Mouse (Mus musculus): ENCODE measurements around the gene Gpr25. TPM values are rescaled to one million over a fixed set of nuclear protein-coding genes. Genes with fewer than 3 reads are reported as not detected.

Gpr25 gene
- polyA plus RNA-seq, 1 experiment = not detected

DNA sequence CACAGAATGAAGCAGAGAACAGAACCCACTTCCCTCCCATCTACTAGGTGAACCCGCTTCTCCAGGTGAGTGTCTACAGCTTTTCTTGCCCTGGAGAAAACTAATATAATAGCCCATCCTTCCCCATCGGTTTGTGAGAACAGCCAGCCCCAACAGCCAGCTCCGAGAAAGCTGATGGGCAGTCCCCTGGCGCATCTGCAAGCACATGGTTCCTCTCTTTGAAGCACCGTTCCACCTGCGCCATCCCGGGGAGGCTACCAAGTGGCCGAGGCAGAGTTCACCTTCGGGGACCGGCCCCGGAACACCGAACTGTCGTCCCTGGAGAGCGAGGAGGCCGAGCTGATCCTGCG, 1.2 kb downstream of the Gpr25 start:
- no peak overlapping the region for H3K4me3 ChIP-seq (ENCODE audit: insufficient read depth, low read length)
- no peak overlapping the region for H3K27ac ChIP-seq (ENCODE audit: insufficient read depth, low read length)
- no peaks in the 10 kb centered on the region for H3K4me1 ChIP-seq (ENCODE audit: control insufficient read depth, insufficient read depth, low read length)
- TF ChIP-seq POLR2A (IDR thresholded peaks at IDR 0.05; ENCODE audit: low read depth, low read length) (no peak), CTCF (IDR thresholded peaks at IDR 0.05; ENCODE audit: borderline replicate concordance, insufficient read depth, low read length) (no peak)

DNA sequence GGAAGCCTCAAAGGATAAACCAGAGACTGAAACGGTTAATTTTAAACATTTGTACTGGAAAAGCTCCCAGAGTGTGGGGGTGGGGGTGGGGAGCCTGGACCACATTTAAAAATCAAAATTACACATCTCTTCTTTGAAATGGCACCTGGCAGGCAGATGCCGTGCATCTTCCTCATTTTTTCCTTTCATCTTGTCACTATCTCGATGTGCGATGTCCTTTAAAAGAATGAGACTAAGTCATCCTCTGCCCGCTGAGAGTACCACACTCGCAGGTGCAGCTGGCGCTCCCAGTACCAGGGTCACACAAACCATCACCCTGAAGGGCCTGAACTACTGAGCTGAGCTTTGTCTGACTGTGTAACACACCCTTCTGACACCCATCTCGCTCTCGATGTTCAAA, 2.2 kb downstream of the Gpr25 start:
- Histone ChIP-seq H3K4me3 (ENCODE audit: insufficient read depth, low read length) (no peak overlapping the region), H3K4me1 (ENCODE audit: control insufficient read depth, insufficient read depth, low read length) (no peaks in the 10 kb centered on the region), H3K27ac (ENCODE audit: insufficient read depth, low read length) (no peak overlapping the region)
- TF ChIP-seq CTCF (IDR thresholded peaks at IDR 0.05; ENCODE audit: borderline replicate concordance, insufficient read depth, low read length) (no peak), POLR2A (IDR thresholded peaks at IDR 0.05; ENCODE audit: low read depth, low read length) (no peak)

DNA sequence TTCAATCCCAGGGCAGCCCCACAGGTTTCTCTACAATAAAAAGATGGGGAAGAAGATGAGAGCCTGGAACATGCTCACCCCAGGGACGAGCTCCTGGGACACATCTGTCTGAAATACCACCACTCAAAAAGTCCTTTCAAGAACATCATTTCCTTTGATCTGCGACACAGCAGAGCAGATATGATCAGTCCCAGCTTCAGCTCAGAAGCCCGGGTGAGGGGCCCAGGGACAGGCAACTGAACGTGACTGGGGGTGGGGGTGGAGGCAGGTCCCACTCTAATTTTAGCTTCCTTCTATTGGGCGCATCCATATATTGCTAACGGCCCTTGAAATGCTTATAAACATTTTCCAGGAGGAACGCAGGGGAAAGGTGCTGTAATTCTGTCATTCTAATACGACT, 5.0 kb downstream of the Gpr25 start:
- H3K4me1 ChIP-seq (ENCODE audit: control insufficient read depth, insufficient read depth, low read length) = no peaks in the 10 kb centered on the region

DNA sequence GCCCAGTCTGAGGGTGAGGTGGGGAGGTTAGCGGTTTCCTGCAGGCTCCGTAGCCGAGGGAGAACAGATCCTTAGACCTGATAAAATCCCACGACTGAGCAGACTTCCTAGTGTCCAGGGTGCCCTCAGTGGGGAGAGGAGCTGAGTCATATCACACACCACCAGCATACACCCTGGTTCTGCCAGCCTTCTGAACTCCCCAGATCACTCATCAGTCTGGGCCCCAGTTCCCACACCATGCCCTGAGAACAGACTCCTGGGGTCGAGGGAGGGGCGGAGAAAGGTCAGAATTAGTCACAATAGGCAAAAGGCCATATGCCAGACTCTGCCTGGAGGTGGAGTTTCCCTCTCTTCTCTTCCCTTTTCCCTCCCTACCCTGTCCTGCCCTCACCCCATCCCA, 5.5 kb downstream of the Gpr25 start:
- no peak overlapping the region for H3K27ac ChIP-seq (ENCODE audit: insufficient read depth, low read length)
- TF ChIP-seq CTCF (IDR thresholded peaks at IDR 0.05; ENCODE audit: borderline replicate concordance, insufficient read depth, low read length) = no peak
- no peak for TF ChIP-seq POLR2A (IDR thresholded peaks at IDR 0.05; ENCODE audit: low read depth, low read length)
- H3K4me1 ChIP-seq (ENCODE audit: control insufficient read depth, insufficient read depth, low read length) = no peaks in the 10 kb centered on the region
- H3K4me3 ChIP-seq (ENCODE audit: insufficient read depth, low read length) = no peak overlapping the region

More for the DNA sequence above, 5.0 kb downstream of the Gpr25 start:
- no peak overlapping the region for H3K4me3 ChIP-seq (ENCODE audit: insufficient read depth, low read length)
- no peak overlapping the region for H3K27ac ChIP-seq (ENCODE audit: insufficient read depth, low read length)
- no peak for TF ChIP-seq POLR2A (IDR thresholded peaks at IDR 0.05; ENCODE audit: low read depth, low read length)

DNA sequence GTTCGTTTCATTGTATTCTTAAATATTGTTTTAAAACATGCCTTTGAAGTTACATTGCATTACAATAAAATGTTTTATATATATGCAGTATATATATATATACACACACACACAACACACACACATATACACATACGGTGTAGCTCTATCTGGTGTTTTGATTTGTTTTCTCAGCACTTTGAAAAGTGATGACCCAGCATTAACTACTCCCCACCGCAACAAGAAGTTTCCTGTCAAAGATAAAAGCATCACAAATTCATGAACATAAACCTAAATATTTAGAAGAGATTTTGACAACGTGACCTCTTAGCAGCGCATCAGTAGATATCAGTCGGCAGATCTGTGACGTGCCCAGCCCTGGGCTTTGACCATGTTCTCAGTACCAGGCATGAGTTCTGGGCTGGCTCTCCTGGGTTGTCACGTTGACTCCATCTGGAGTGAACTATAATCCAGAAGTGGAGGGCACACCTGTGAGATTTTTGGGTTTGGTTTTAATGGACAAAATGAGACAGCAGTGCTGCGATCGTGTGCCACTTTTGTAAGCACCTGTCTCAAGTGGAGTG, 6.1 kb downstream of the Gpr25 start:
- Histone ChIP-seq H3K27ac (ENCODE audit: insufficient read depth, low read length) (no peak overlapping the region), H3K4me3 (ENCODE audit: insufficient read depth, low read length) (no peak overlapping the region), H3K4me1 (ENCODE audit: control insufficient read depth, insufficient read depth, low read length) (no peaks in the 10 kb centered on the region)
- TF ChIP-seq POLR2A (IDR thresholded peaks at IDR 0.05; ENCODE audit: low read depth, low read length) = no peak

DNA sequence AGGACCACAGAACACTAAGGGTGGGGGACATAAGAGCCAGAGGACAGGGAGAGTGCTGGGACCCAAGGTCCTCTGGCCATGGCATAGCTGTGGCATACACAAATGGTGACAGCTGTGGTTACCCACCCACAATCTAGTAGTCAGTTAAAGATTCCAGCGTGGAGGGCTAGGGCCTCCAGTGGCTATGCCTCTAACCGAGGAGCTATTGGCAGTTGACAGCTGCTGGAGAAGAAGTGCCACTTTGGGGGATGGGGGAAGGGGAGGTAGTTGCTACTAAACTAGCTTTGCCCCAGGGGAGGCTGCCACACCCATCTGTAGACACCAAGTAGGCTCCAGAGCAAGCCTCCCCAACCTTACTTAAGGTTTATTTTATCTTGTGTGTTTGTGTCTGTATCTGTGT, 7.2 kb downstream of the Gpr25 start:
- TF ChIP-seq POLR2A (IDR thresholded peaks at IDR 0.05; ENCODE audit: low read depth, low read length) = no peak
- no peak for TF ChIP-seq CTCF (IDR thresholded peaks at IDR 0.05; ENCODE audit: borderline replicate concordance, insufficient read depth, low read length)
- Histone ChIP-seq H3K4me3 (ENCODE audit: insufficient read depth, low read length) (no peak overlapping the region), H3K4me1 (ENCODE audit: control insufficient read depth, insufficient read depth, low read length) (no peaks in the 10 kb centered on the region), H3K27ac (ENCODE audit: insufficient read depth, low read length) (no peak overlapping the region)

DNA sequence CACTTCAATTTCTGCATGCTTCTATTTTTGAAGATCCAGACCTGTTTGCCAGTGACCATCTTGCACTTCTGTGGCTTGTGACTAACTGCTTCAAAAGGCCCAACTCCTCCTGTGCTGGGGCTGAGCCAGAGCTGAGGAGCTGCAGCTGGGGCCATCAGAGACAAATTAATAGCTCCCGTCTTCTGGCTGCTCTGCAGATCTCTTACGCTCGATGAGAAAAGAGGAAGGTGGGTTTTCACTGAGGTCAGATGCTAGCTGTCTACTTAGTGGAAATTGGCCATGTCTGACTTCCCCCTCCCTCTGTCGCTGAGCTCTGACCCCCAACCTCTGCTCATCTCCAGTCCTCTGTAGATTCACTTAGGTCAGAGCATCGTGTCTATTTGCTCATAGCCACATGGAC, 11.0 kb downstream of the Gpr25 start:
- no peak overlapping the region for H3K27ac ChIP-seq (ENCODE audit: insufficient read depth, low read length)
- TF ChIP-seq CTCF (IDR thresholded peaks at IDR 0.05; ENCODE audit: borderline replicate concordance, insufficient read depth, low read length) (no peak), POLR2A (IDR thresholded peaks at IDR 0.05; ENCODE audit: low read depth, low read length) (no peak)

DNA sequence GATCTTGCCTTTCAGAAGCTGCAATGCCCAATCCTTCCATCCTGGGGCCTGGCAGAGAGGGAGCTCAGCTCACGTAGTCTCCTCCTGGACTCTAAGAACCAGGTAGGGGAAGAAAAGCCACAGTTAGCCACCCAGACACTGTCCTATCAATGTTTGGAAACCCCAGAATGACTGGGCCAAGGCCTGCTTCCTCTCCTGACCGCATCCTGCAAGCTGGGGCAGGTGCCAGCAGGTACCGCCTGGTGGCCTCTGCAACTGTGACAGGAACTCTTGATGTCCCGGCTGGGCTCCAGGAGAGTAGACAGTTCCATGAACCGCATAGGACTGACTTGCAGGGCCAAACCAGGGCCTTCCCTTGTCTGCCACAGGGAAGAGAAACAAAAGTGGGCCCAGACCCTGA, 13.3 kb downstream of the Gpr25 start:
- TF ChIP-seq POLR2A (IDR thresholded peaks at IDR 0.05; ENCODE audit: low read depth, low read length) = no peak
- no peak for TF ChIP-seq CTCF (IDR thresholded peaks at IDR 0.05; ENCODE audit: borderline replicate concordance, insufficient read depth, low read length)

More for the DNA sequence above, 11.0 kb downstream of the Gpr25 start:
- H3K4me1 ChIP-seq (ENCODE audit: control insufficient read depth, insufficient read depth, low read length) = no peaks in the 10 kb centered on the region
- H3K4me3 ChIP-seq (ENCODE audit: insufficient read depth, low read length) = no peak overlapping the region

DNA sequence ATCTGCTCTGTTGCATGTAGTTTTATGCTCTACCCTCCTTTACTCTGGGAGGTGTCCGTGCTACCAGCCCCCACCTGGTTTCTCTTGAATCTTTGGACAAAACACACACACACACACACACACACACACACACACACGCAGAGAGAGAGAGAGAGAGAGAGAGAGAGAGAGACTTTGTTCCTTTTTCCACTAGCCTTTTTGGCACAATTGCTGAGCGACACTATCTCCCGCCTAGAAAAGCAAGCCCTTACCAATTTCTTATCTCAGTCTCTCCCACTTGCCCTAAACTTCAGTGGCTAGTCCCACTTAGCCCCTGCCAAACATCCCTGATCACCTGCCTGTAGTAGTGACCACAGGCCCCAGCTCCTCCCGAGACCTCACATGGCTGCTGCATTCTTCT, 16.2 kb downstream of the Gpr25 start:
- Histone ChIP-seq H3K4me1 (ENCODE audit: control insufficient read depth, insufficient read depth, low read length) (no peaks in the 10 kb centered on the region), H3K27ac (ENCODE audit: insufficient read depth, low read length) (no peak overlapping the region), H3K4me3 (ENCODE audit: insufficient read depth, low read length) (no peak overlapping the region)
- TF ChIP-seq POLR2A (IDR thresholded peaks at IDR 0.05; ENCODE audit: low read depth, low read length) (no peak), CTCF (IDR thresholded peaks at IDR 0.05; ENCODE audit: borderline replicate concordance, insufficient read depth, low read length) (no peak)

More for the DNA sequence above, 13.3 kb downstream of the Gpr25 start:
- Histone ChIP-seq H3K4me1 (ENCODE audit: control insufficient read depth, insufficient read depth, low read length) (no peaks in the 10 kb centered on the region), H3K4me3 (ENCODE audit: insufficient read depth, low read length) (no peak overlapping the region), H3K27ac (ENCODE audit: insufficient read depth, low read length) (no peak overlapping the region)

DNA sequence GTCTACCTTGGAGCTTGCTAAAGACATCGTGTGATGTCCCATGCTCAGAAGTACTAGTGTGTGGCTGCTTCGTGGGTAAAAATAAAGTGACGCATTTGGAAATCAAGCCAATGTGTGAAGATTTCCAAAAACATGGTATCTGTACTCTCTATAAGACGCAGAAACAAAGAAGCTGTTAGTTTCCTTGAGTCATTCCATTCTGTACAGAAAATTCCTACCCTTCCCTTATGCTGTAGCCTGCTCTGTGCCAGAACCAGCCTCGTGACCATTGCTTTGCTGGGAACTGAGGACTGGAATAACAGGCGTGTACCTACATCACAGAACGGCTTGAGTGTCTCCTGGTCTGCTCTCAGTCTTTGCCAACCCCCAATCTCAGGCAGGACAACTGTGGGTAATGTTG, 18.9 kb downstream of the Gpr25 start:
- Histone ChIP-seq H3K4me3 (ENCODE audit: insufficient read depth, low read length) (no peak overlapping the region), H3K4me1 (ENCODE audit: control insufficient read depth, insufficient read depth, low read length) (no peaks in the 10 kb centered on the region), H3K27ac (ENCODE audit: insufficient read depth, low read length) (no peak overlapping the region)
- TF ChIP-seq POLR2A (IDR thresholded peaks at IDR 0.05; ENCODE audit: low read depth, low read length) = no peak

DNA sequence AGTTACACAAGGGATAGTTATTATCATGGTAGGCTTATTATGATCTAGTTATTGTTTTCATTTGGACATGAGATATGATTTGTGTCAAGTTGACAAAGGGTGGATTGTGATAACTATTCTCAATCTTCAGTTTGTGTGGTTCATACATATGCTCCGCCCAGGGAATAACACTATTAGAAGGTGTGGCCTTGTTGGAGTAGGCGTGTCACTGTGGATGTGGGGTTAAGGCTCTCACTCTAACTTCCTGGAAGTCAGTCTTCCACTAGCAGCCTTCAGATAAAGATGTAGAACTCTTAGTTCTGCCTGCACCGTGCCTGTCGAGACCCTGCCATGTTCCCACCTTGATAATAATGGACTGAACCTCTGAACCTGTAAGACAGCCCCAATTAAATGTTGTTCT, 22.2 kb downstream of the Gpr25 start:
- TF ChIP-seq CTCF (IDR thresholded peaks at IDR 0.05; ENCODE audit: borderline replicate concordance, insufficient read depth, low read length) (no peak), POLR2A (IDR thresholded peaks at IDR 0.05; ENCODE audit: low read depth, low read length) (no peak)
- no peak overlapping the region for H3K27ac ChIP-seq (ENCODE audit: insufficient read depth, low read length)
- no peaks in the 10 kb centered on the region for H3K4me1 ChIP-seq (ENCODE audit: control insufficient read depth, insufficient read depth, low read length)
- H3K4me3 ChIP-seq (ENCODE audit: insufficient read depth, low read length) = no peak overlapping the region
